Mouse (Mus musculus) adrenal gland, adult 10 weeks (tissue): ENCODE data around the gene Olfr222. TPM values are rescaled to one million over a fixed set of nuclear protein-coding genes. Genes with fewer than 3 reads are reported as not detected.

Source experiments
- polyA plus RNA-seq: library from polyadenylated mRNA; stranded (reverse); fragments of 350-450 nt; fragmentation: Illumina TruSeq; extraction: RNeasy Lipid Tissue Mini Kit (QIAGEN cat#74804); gene quantifications from one replicate; pipeline ENCODE4 v1.2.3, GENCODE M21; 2014; ENCODE audit warnings: low read depth, low replicate concordance

The Olfr222 gene
- not detected for polyA plus RNA-seq

GRCm38 (mm10) chr11:59576135-59576534, at the start of gene Olfr222:
Gene Olfr222 (minus strand): TSS chr11:59576235.

GRCm38 (mm10) chr11:59593189-59593588, 17.2 kb upstream of the Olfr222 start, which contains the start of gene Olfr223:
Gene Olfr223 (minus strand): TSS chr11:59593289.

GRCm38 (mm10) chr11:59541324-59541723, 34.7 kb downstream of the Olfr222 start, which contains the start of gene Nlrp3:
Gene Nlrp3 (plus strand): TSS chr11:59541568.

GRCm38 (mm10) chr11:59526472-59527080, 49.5 kb downstream of the Olfr222 start, which contains the start of gene Zkscan17:
Gene Zkscan17 (minus strand): TSS chr11:59526751.

Other genes with a start within 250 kb of the Olfr222 start
- gene Prss38, start 200.6 kb downstream of the Olfr222 start, polyA plus RNA-seq = not detected
- gene Jmjd4, start 126.2 kb downstream of the Olfr222 start, polyA plus RNA-seq = 11.6 TPM
- 56.9 TPM for gene Snap47, start 125.0 kb downstream of the Olfr222 start, polyA plus RNA-seq
- gene Zfp867, start 103.8 kb downstream of the Olfr222 start, polyA plus RNA-seq = 11.1 TPM
- 2.8 TPM for gene Zkscan17, start 49.5 kb downstream of the Olfr222 start, polyA plus RNA-seq
- gene Nlrp3, start 34.7 kb downstream of the Olfr222 start, polyA plus RNA-seq = 0.17 TPM
- gene Olfr223, start 17.1 kb upstream of the Olfr222 start, polyA plus RNA-seq = not detected
- 25.6 TPM for gene Mprip, start 85.1 kb upstream of the Olfr222 start, polyA plus RNA-seq
- gene Pld6, start 211.4 kb upstream of the Olfr222 start, polyA plus RNA-seq = 0.58 TPM
- gene Flcn, start 233.8 kb upstream of the Olfr222 start, polyA plus RNA-seq = 5.9 TPM